27 mouse cellular contexts compared by ENCODE assay signal in genomic region chr4:21682421-21683150, GRCm38 (mm10). TPM values are rescaled to one million over a fixed set of nuclear protein-coding genes. Genes with fewer than 3 reads are reported as not detected.
DNase-seq lines count a peak whose midpoint lies in the region; ATAC-seq lines count a peak whose summit lies in the region.
"Had no signal": no experiment of that assay in that cellular context is flagged by ENCODE, and none has a peak within 500 bp of the region (broad histone marks: within the 10 kb centered on the region; RNA-seq: fewer than 3 reads in every experiment).

No protein-coding gene starts in this region.

- H3K4me1 ChIP-seq in hindbrain, embryonic 11.5 days (replicated peaks; ENCODE audit: control insufficient read depth, insufficient read depth, low read length), result peaks cover 7% of the 10 kb centered on the region
- H3K4me1 ChIP-seq in hindbrain, embryonic 16.5 days (ENCODE audit: control insufficient read depth, insufficient read depth, low read depth, low read length), result peaks cover 17% of the 10 kb centered on the region
- peaks cover 6% of the 10 kb centered on the region; the same call in 1 of the 2 replicates for H3K4me1 ChIP-seq in midbrain, embryonic 14.5 days (ENCODE audit: control insufficient read depth, insufficient read depth, low read length)
- peaks cover 32% of the 10 kb centered on the region for H3K4me1 ChIP-seq in midbrain, embryonic 13.5 days (replicated peaks)
- peaks cover 34% of the 10 kb centered on the region for H3K4me1 ChIP-seq in neural tube, embryonic 12.5 days

- no peak for ATAC-seq in hindbrain, embryonic 11.5 days (ENCODE audit: low FRiP score)
- ATAC-seq in hindbrain, embryonic 16.5 days, result no peak
- ATAC-seq in midbrain, embryonic 14.5 days (ENCODE audit: low FRiP score, low TSS enrichment), result no peak
- no peak for ATAC-seq in midbrain, embryonic 13.5 days
- ATAC-seq in neural tube, embryonic 12.5 days (ENCODE audit: low FRiP score, low read depth), result no peak
- ATAC-seq: CD4-positive, CD25-positive, alpha-beta regulatory T cell, adult 4 months; hindbrain, postnatal 0 days had no signal

- no peaks in the 10 kb centered on the region for H3K36me3 ChIP-seq in hindbrain, embryonic 11.5 days (ENCODE audit: control insufficient read depth, insufficient read depth, low read length)
- H3K36me3 ChIP-seq in hindbrain, embryonic 16.5 days (ENCODE audit: control insufficient read depth, insufficient read depth, low read length), result no peaks in the 10 kb centered on the region
- no peaks in the 10 kb centered on the region for H3K36me3 ChIP-seq in midbrain, embryonic 14.5 days (ENCODE audit: control insufficient read depth, insufficient read depth, low read length)
- H3K36me3 ChIP-seq in midbrain, embryonic 13.5 days, result no peaks in the 10 kb centered on the region
- no peaks in the 10 kb centered on the region for H3K36me3 ChIP-seq in neural tube, embryonic 12.5 days
- H3K36me3 ChIP-seq: embryonic facial prominence, embryonic 13.5 days; forebrain, embryonic 12.5 days; G1E; heart, embryonic 10.5 days had no signal

- peaks cover 89% of the 10 kb centered on the region for H3K27me3 ChIP-seq in hindbrain, embryonic 11.5 days (ENCODE audit: control insufficient read depth, insufficient read depth, low read length)
- H3K27me3 ChIP-seq in hindbrain, embryonic 16.5 days (replicated peaks; ENCODE audit: control insufficient read depth, insufficient read depth, low read length), result peaks cover 63% of the 10 kb centered on the region
- peaks cover 100% of the 10 kb centered on the region for H3K27me3 ChIP-seq in midbrain, embryonic 14.5 days (ENCODE audit: control insufficient read depth, insufficient read depth, low read length)
- H3K27me3 ChIP-seq in midbrain, embryonic 13.5 days, result peaks cover 100% of the 10 kb centered on the region
- peaks cover 72% of the 10 kb centered on the region for H3K27me3 ChIP-seq in neural tube, embryonic 12.5 days (replicated peaks)

- no peak overlapping the region for H3K27ac ChIP-seq in hindbrain, embryonic 11.5 days (ENCODE audit: low read depth, low read length)
- no peak overlapping the region for H3K27ac ChIP-seq in hindbrain, embryonic 16.5 days (ENCODE audit: low read depth, low read length)
- no peak overlapping the region for H3K27ac ChIP-seq in midbrain, embryonic 14.5 days (replicated peaks; ENCODE audit: low read depth, low read length)
- no peak overlapping the region for H3K27ac ChIP-seq in midbrain, embryonic 13.5 days
- H3K27ac ChIP-seq in neural tube, embryonic 12.5 days, result no peak overlapping the region
- H3K27ac ChIP-seq: embryonic facial prominence, embryonic 13.5 days; forebrain, embryonic 12.5 days; heart, embryonic 10.5 days; hindbrain, postnatal 0 days had no signal

- peak; percentile 29 for DNase-seq in embryo, embryonic 11 days
- DNase-seq in embryo, embryonic 10.5 days (ENCODE audit: low spot score), result no peak
- DNase-seq in hindbrain, embryonic 11.5 days (ENCODE audit: low spot score), result peak; percentile 39
- DNase-seq in midbrain, embryonic 14.5 days, result peak; percentile 32
- no peak for DNase-seq in gastrocnemius, adult 8-10 months (ENCODE audit: low spot score in 2 of 2)
- DNase-seq: adrenal gland, adult 8-10 months; adrenal gland, postnatal 36 days; B cell, adult 2 months; cerebellum, adult 11 months; cerebellum, adult 8-10 months; gastrocnemius, postnatal 10 days; heart, adult 18-20 months; heart, postnatal 10 days had no signal

- H3K9ac ChIP-seq in hindbrain, embryonic 11.5 days (ENCODE audit: low read depth, low read length), result no peak overlapping the region
- no peak overlapping the region for H3K9ac ChIP-seq in hindbrain, embryonic 16.5 days (ENCODE audit: low read depth, low read length)
- no peak overlapping the region for H3K9ac ChIP-seq in midbrain, embryonic 14.5 days (replicated peaks; ENCODE audit: low read length)
- no peak overlapping the region for H3K9ac ChIP-seq in midbrain, embryonic 13.5 days (replicated peaks)
- H3K9ac ChIP-seq in neural tube, embryonic 12.5 days, result no peak overlapping the region
- H3K9ac ChIP-seq: embryonic facial prominence, embryonic 13.5 days; forebrain, embryonic 12.5 days had no signal

- WGBS in hindbrain, embryonic 11.5 days, result 12% methylated on average over 10 of the region's 10 CpGs
- WGBS in hindbrain, embryonic 16.5 days, result 17% methylated on average over 10 of the region's 10 CpGs
- 14% methylated on average over 10 of the region's 10 CpGs for WGBS in midbrain, embryonic 14.5 days
- 10% methylated on average over 10 of the region's 10 CpGs for WGBS in midbrain, embryonic 13.5 days
- 13% methylated on average over 10 of the region's 10 CpGs for WGBS in neural tube, embryonic 12.5 days

- no peaks in the 10 kb centered on the region for H3K9me3 ChIP-seq in hindbrain, embryonic 11.5 days (ENCODE audit: control insufficient read depth, low read length)
- no peaks in the 10 kb centered on the region; the same call in 1 of the 2 replicates for H3K9me3 ChIP-seq in hindbrain, embryonic 16.5 days (ENCODE audit: control insufficient read depth, low read length)
- H3K9me3 ChIP-seq in midbrain, embryonic 14.5 days (ENCODE audit: control insufficient read depth, low read length), result no peaks in the 10 kb centered on the region
- no peaks in the 10 kb centered on the region for H3K9me3 ChIP-seq in midbrain, embryonic 13.5 days
- no peaks in the 10 kb centered on the region for H3K9me3 ChIP-seq in neural tube, embryonic 12.5 days
- H3K9me3 ChIP-seq: embryonic facial prominence, embryonic 13.5 days; forebrain, embryonic 12.5 days; heart, embryonic 10.5 days had no signal

- peak overlapping the region; percentile 11 for H3K4me2 ChIP-seq in hindbrain, embryonic 11.5 days (replicated peaks; ENCODE audit: low read depth, low read length)
- H3K4me2 ChIP-seq in hindbrain, embryonic 16.5 days (ENCODE audit: low read length), result no peak overlapping the region
- no peak overlapping the region for H3K4me2 ChIP-seq in midbrain, embryonic 14.5 days (ENCODE audit: low read length)
- no peak overlapping the region for H3K4me2 ChIP-seq in midbrain, embryonic 13.5 days (replicated peaks)
- peak overlapping the region; percentile 72 for H3K4me2 ChIP-seq in neural tube, embryonic 12.5 days (replicated peaks)
- H3K4me2 ChIP-seq: embryonic facial prominence, embryonic 13.5 days; forebrain, embryonic 12.5 days had no signal

- peak overlapping the region; percentile 41; the same call in 1 of the 2 replicates for H3K4me3 ChIP-seq in hindbrain, embryonic 11.5 days (ENCODE audit: low read depth, low read length)
- no peak overlapping the region for H3K4me3 ChIP-seq in hindbrain, embryonic 16.5 days (ENCODE audit: low read length)
- no peak overlapping the region for H3K4me3 ChIP-seq in midbrain, embryonic 14.5 days (replicated peaks; ENCODE audit: low read depth, low read length)
- no peak overlapping the region for H3K4me3 ChIP-seq in midbrain, embryonic 13.5 days (replicated peaks)
- H3K4me3 ChIP-seq in neural tube, embryonic 12.5 days, result no peak overlapping the region
- H3K4me3 ChIP-seq: embryonic facial prominence, embryonic 13.5 days; forebrain, embryonic 12.5 days; heart, embryonic 10.5 days had no signal

RNA-seq across cellular contexts. Expression of gene Prdm13, which starts 3.2 kb away (rescaled TPM):
- 8.1 and 8.2 TPM in 2 replicates for polyA plus RNA-seq in hindbrain, embryonic 11.5 days (2014; fragmentation: Nextera tagmentation; extraction: Ambion mirVana)
- polyA plus RNA-seq in hindbrain, embryonic 16.5 days (2015; fragmentation: Nextera tagmentation; extraction: Ambion mirVana), result 0.36 and 0.48 TPM in 2 replicates
- 0.42 and 0.63 TPM in 2 replicates for polyA plus RNA-seq in midbrain, embryonic 14.5 days (2014; fragmentation: Nextera tagmentation; extraction: Ambion mirVana)
- 0.28 and 0.45 TPM in 2 replicates for polyA plus RNA-seq in midbrain, embryonic 13.5 days (2015; fragmentation: Nextera tagmentation; extraction: Ambion mirVana)
- 12.6 and 13.3 TPM in 2 replicates for polyA plus RNA-seq in neural tube, embryonic 12.5 days (2016; fragmentation: Nextera tagmentation; extraction: Ambion mirVana)
- not detected for total RNA-seq in gastrocnemius, adult 8-10 months (2022)
- total RNA-seq: adrenal gland, adult 8-10 months; adrenal gland, postnatal 36 days; common myeloid progenitor, adult 5-6 weeks; gastrocnemius, postnatal 10 days; gastrocnemius, postnatal 4 days; heart, adult 18-20 months; heart, postnatal 10 days; hematopoietic stem cell, adult 5-6 weeks had no signal
- polyA plus RNA-seq: embryonic facial prominence, embryonic 13.5 days; G1E; heart, embryonic 10.5 days; heart, embryonic 14.5 days; intestine, embryonic 14.5 days had no signal

RNA-seq across cellular contexts. Expression of gene Ccnc, which starts 44.9 kb away (rescaled TPM):
- polyA plus RNA-seq in hindbrain, embryonic 11.5 days (2014; fragmentation: Nextera tagmentation; extraction: Ambion mirVana), result 86.3 and 90.6 TPM in 2 replicates
- 68.7 and 72.4 TPM in 2 replicates for polyA plus RNA-seq in hindbrain, embryonic 16.5 days (2015; fragmentation: Nextera tagmentation; extraction: Ambion mirVana)
- 78.0 and 80.0 TPM in 2 replicates for polyA plus RNA-seq in midbrain, embryonic 14.5 days (2014; fragmentation: Nextera tagmentation; extraction: Ambion mirVana)
- 65.7 and 75.0 TPM in 2 replicates for polyA plus RNA-seq in midbrain, embryonic 13.5 days (2015; fragmentation: Nextera tagmentation; extraction: Ambion mirVana)
- 67.9 and 71.8 TPM in 2 replicates for polyA plus RNA-seq in neural tube, embryonic 12.5 days (2016; fragmentation: Nextera tagmentation; extraction: Ambion mirVana)
- total RNA-seq in gastrocnemius, adult 8-10 months (2022), result 10 to 100 TPM in 1 of 4 experiments, 1 to 10 TPM in 3; 8.6 to 11.8 (median 9.6) TPM

Comparison
In these comparisons a context has a peak if more than half of its experiments do, and no peak if none do; other contexts are left out.
1. DNase-seq: peak in embryo, embryonic 11 days (single experiment), hindbrain, embryonic 11.5 days (single experiment) and midbrain, embryonic 14.5 days (single experiment); none in embryo, embryonic 10.5 days (single experiment) and gastrocnemius, adult 8-10 months (0 of 2).
2. H3K4me2 ChIP-seq: peak in hindbrain, embryonic 11.5 days (single experiment) and neural tube, embryonic 12.5 days (single experiment); none in hindbrain, embryonic 16.5 days (single experiment), midbrain, embryonic 14.5 days (single experiment) and midbrain, embryonic 13.5 days (single experiment).